Mouse (Mus musculus) heart, adult 18-20 months (tissue): Measurements from ENCODE around the gene Ceacam18. TPM values are rescaled to one million over a fixed set of nuclear protein-coding genes. Genes with fewer than 3 reads are reported as not detected.
A peak's percentile ranks its signal among the peaks of the same experiment; 100 is the strongest.
"Not testable (repeated sequence)": the region's sequence is repeated elsewhere in the genome, so short reads cannot be mapped to it uniquely, and the experiment has no call there.

Experiments used
- DNase-seq, 2 experiments: peaks; one replicate each; pipeline ENCODE4 v3.0.0; 2021 to 2022; ENCODE audit warnings: mixed read lengths in 1 of 2
- total RNA-seq, 2 experiments: library from RNA; stranded (reverse); gene quantifications; 2 replicates each; pipeline ENCODE4 v1.2.3; 2021

Ceacam18 gene
- total RNA-seq, 2 experiments from 2014 or later: not detected

GRCm38 (mm10) chr7:43668582-43668981 is 34.1 kb downstream of the Ceacam18 start:
- no peak for DNase-seq

- no peak for DNase-seq
Observed at GRCm38 (mm10) chr7:43671064-43671808, 36.7 kb downstream of the Ceacam18 start.

- DNase-seq: peak; percentile 94 to 98
Observed at GRCm38 (mm10) chr7:43671809-43672580, 37.5 kb downstream of the Ceacam18 start, which contains the start of gene Ctu1. Gene Ctu1, plus strand, starts transcription at chr7:43672016.

- no peak for DNase-seq
Observed at GRCm38 (mm10) chr7:43672581-43673260, 38.2 kb downstream of the Ceacam18 start.

- DNase-seq: no peak
Observed at GRCm38 (mm10) chr7:43675091-43675490, 40.6 kb downstream of the Ceacam18 start.

- peak; percentile 33 to 71 for DNase-seq
Observed at GRCm38 (mm10) chr7:43678517-43678916, 44.0 kb downstream of the Ceacam18 start.

- DNase-seq: peak; percentile 57 to 79
Observed at GRCm38 (mm10) chr7:43680960-43681359, 46.5 kb downstream of the Ceacam18 start.

GRCm38 (mm10) chr7:43682511-43682910 is 48.0 kb downstream of the Ceacam18 start:
- not testable (repeated sequence) for DNase-seq

- peak; percentile 17 to 54 for DNase-seq
Observed at GRCm38 (mm10) chr7:43685088-43685487, 50.6 kb downstream of the Ceacam18 start.

- DNase-seq: no peak
Observed at GRCm38 (mm10) chr7:43690118-43690517, 55.6 kb downstream of the Ceacam18 start, which contains the start of gene Klk14. Gene Klk14, plus strand, starts transcription at chr7:43690418.

Other genes starting within 250 kb of the Ceacam18 start
- 1 to 10 TPM in 1 of 2 experiments, under 1 TPM in 1; 0.15 to 1.2 TPM for gene Siglecg, start 226.5 kb upstream of the Ceacam18 start, total RNA-seq
- not detected for gene Lim2, start 207.0 kb upstream of the Ceacam18 start, total RNA-seq
- 1 to 10 TPM; 1.1 to 2.2 TPM for gene Nkg7, start 197.6 kb upstream of the Ceacam18 start, total RNA-seq
- gene Cldnd2, start 193.9 kb upstream of the Ceacam18 start, total RNA-seq: not detected
- 1,000 to 10,000 TPM; 1,290 to 1,427 TPM for gene Etfb, start 190.6 kb upstream of the Ceacam18 start, total RNA-seq
- under 1 TPM in 1 of 2 experiments, not detected in 1; 0.60 TPM for gene Gm45233, start 190.6 kb upstream of the Ceacam18 start, total RNA-seq
- 1 to 10 TPM in 1 of 2 experiments, under 1 TPM in 1; 0.69 to 1.3 TPM for gene Vsig10l, start 171.6 kb upstream of the Ceacam18 start, total RNA-seq
- under 1 TPM in 1 of 2 experiments, not detected in 1; 0.36 TPM for gene Iglon5, start 144.6 kb upstream of the Ceacam18 start, total RNA-seq
- gene 4931406B18Rik, start 128.8 kb upstream of the Ceacam18 start, total RNA-seq: not detected
- gene Cd33, start 90.3 kb upstream of the Ceacam18 start, total RNA-seq: 1 to 10 TPM; 2.3 to 3.0 TPM
- gene Zfp658, start 72.5 kb upstream of the Ceacam18 start, total RNA-seq: under 1 TPM; 0.79 to 0.85 TPM
- 1 to 10 TPM; 4.4 to 8.2 TPM for gene Zfp719, start 55.1 kb upstream of the Ceacam18 start, total RNA-seq
- gene Zfp819, start 27.5 kb upstream of the Ceacam18 start, total RNA-seq: not detected
- 1 to 10 TPM; 1.4 to 1.6 TPM for gene Siglece, start 25.5 kb downstream of the Ceacam18 start, total RNA-seq
- gene Ctu1, start 37.3 kb downstream of the Ceacam18 start, total RNA-seq: 1 to 10 TPM; 2.7 to 3.1 TPM
- under 1 TPM; 0.23 to 0.47 TPM for gene Klk14, start 55.7 kb downstream of the Ceacam18 start, total RNA-seq
- not detected for gene Klk13, start 77.9 kb downstream of the Ceacam18 start, total RNA-seq
- gene Klk12, start 134.2 kb downstream of the Ceacam18 start, total RNA-seq: not detected
- gene Klk11, start 139.9 kb downstream of the Ceacam18 start, total RNA-seq: under 1 TPM in 1 of 2 experiments, not detected in 1; 0.30 TPM
- gene Klk10, start 146.3 kb downstream of the Ceacam18 start, total RNA-seq: under 1 TPM; 0.20 to 0.49 TPM
- gene Klk9, start 157.2 kb downstream of the Ceacam18 start, total RNA-seq: not detected
- gene Klk8, start 162.9 kb downstream of the Ceacam18 start, total RNA-seq: 10 to 100 TPM in 1 of 2 experiments, 1 to 10 TPM in 1; 8.9 to 10.2 TPM
- not detected for gene Klk7, start 176.6 kb downstream of the Ceacam18 start, total RNA-seq
- not detected for gene Klk6, start 189.8 kb downstream of the Ceacam18 start, total RNA-seq
- gene Klk5, start 207.3 kb downstream of the Ceacam18 start, total RNA-seq: not detected
- not detected for gene Klk4, start 246.5 kb downstream of the Ceacam18 start, total RNA-seq